Mouse (Mus musculus) kidney, postnatal 4 days (tissue): Measurements from ENCODE around the gene Hist1h2bj.

Experiments used
- DNase-seq, 2 experiments: peaks; one replicate each; pipeline ENCODE4 v3.0.0; 2021; ENCODE audit warnings: mixed read lengths in 2 of 2

Hist1h2bj gene

GRCm38 (mm10) chr13:22042568-22043502 lies at the start of gene Hist1h2bj, which contains the start of gene Hist1h2ag:
Gene Hist1h2bj, plus strand, starts transcription at chr13:22043214.
Gene Hist1h2ag, minus strand, starts transcription at chr13:22042944.
- DNase-seq: peak; percentile 80 to 88

DNA sequence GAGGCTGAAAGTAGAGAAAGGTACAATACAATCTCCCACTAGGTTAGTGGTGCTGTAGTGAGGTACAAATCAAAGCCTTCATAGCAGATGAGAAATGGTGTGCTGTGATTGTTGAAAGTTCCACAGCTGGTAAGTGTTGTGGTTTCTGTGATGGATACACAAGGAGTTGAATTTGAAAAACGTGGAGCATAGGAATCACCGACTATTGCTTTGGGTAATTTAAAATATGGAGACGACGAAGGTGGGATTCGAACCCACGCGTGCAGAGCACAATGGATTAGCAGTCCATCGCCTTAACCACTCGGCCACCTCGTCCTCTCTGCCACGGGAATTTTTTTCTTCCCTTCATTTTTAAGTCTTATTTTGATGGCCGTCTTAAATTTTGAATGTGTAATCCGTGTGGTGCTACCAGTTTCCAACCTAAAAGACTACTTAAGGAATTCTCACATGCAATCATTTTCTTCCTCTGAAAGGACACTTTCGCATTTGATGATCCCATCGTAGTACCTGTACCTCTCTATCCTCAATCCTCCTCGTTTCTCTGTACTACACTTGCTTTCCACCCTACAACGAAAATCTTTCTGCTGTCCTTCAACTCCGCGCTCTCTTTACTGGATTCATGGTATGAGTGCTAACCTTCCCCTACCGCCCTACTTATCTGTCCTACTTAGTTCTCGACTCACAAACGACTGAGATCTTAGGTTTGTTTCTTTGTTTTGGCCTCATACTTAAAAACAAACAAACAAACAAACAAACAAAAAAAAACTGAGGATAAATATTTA lies 48.9 kb upstream of the Hist1h2bj start:
- DNase-seq: peak; percentile 47 to 57

- no peak for DNase-seq
Measured at GRCm38 (mm10) chr13:21994896-21995295, 48.1 kb upstream of the Hist1h2bj start.

DNA sequence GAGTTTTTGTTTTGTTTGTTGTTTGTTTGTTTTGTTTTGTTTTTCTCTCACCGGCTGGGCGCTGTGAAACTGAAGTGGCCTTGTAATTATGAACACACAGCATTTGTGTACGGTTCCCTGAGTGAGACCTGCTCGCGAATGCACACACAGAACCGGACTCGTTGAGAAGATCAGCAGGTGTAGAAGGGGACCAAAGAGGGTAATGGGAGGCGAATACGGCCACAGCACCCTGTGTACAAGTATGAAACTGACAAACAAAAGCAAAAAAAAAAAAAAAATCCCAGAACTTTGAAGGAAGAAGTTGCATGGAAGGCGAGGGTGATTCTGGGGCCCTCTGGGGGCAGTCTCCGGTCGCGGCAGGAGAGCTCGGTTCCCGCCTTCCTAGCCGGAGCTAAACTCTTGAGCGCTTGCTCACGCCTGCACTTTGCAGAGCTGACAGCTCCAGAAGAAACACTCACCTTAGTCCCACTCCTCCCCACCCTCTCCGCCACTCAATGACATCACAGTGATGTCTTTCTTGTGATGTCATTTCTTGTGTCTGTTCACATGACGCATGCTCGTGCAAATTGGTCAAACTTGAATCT lies 47.6 kb upstream of the Hist1h2bj start:
- DNase-seq: peak; percentile 56 to 71

DNA sequence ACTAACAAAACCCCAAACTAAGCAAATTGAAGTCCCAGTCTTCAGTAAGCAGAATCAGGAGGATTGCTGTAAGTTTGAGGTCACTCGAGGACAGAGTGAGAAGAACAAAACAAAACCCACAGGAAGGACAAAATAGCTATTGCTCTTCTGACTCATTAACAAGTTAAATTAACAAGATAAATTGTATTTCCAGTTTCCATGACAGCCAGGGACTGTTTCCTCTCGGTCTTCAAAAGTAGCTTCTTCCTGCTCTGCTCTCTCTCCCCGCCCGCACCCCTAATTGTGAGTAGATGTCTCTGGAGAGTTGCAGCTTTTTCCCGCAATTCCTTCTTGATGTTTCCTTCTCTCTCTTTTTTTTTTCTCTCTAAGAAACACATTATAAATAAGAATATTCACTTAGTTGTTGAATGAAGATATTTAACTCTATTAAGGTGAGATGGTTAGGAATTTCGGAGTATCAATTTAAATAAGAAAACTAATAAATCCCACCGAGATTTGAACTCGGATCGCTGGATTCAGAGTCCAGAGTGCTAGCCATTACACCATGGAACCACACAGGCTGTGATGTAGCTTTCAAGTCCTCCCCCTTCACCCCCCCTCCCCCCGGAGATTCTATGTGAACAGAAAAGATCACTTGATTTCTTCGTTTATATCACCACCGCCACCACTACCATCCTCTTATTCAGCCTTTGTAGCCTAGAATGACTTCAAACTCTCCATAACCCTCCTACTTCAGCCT lies 46.7 kb upstream of the Hist1h2bj start:
- DNase-seq: peak in 1 of 2 experiments; percentile 31

DNA sequence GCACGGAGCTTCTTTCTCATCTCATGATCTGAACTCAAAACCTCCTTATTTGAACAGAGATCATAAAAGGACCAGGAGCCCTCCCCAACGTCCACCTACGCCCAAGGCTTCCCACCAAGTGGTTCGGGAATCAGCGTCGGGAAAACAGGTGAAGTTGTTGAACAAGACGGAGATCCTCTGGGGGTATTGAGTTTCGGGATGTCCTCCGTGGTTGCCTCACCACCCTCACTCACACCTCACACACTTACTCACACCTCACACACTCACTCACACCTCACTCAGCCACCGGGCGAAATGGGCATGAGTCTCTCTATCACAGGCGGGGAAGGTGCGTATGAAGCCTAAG lies 46.2 kb upstream of the Hist1h2bj start:
- DNase-seq: peak in 1 of 2 experiments; percentile 12

- no peak for DNase-seq
Measured at GRCm38 (mm10) chr13:21997201-21997820, 45.7 kb upstream of the Hist1h2bj start.

GRCm38 (mm10) chr13:21997821-21998220 lies 45.2 kb upstream of the Hist1h2bj start:
- DNase-seq: no peak

DNA sequence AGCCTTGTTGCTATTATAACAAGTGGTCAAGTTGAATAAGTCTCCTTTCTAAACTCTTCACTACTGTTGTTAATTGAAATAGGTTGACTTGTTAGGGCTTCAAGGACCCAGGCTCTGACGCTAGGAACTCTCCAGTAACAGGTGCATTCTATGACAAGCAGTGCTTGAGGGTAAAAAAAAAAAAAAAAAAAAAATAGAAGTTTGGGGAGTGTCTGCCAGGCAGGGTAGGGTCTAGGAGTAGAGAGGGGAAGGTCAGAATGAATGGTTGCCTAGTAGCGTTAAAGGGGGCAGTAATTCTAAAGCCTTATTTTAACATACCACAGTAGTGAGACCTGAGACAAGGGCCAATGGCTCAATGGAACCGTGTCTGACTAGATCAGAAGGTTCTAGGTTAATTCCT lies 44.6 kb upstream of the Hist1h2bj start:
- DNase-seq: no peak

DNA sequence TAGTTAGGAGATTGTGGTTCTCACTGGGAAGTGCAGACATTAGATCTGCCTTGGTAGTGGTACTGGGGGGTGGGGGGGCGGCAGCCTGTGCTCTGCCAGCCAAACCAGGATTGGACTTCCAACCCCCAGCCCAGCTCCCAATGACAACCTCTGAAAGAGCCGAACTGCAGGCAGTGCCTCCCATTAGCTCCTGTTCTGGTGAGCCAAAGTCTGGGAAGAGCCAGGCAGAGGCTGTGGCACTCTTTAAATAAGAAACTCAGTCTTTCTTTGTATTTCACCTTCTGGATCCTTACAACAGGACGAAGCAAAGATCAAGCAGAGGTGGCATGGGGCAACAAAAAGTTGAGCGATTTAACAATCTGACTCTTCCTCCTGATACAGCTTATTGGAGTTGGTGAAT lies 43.9 kb upstream of the Hist1h2bj start:
- no peak for DNase-seq

GRCm38 (mm10) chr13:22001346-22001745 lies 41.7 kb upstream of the Hist1h2bj start:
- no peak for DNase-seq

DNA sequence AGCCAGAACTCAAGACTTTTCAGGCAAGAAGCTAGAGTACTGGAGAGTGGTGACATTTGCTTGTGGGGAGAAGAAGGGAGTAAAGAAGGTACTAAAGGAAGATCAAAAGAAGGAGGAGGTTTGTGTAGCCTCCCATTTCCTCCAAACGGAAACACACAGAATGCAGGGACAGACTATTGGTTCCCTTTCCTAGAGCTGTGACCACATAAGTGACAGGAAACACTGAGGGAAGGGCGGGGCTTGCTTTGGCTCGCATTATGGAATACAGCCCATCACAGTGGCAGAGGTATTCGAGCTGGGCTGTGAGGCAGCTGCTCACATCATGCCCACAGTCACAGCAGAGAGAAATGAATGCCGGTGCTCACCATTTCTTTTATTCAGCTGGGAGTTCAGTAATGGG lies 41.2 kb upstream of the Hist1h2bj start:
- peak in 1 of 2 experiments; percentile 24 for DNase-seq

GRCm38 (mm10) chr13:22005605-22006333 lies 37.2 kb upstream of the Hist1h2bj start:
- peak; percentile 60 to 72 for DNase-seq

- DNase-seq: peak; percentile 72 to 79
Measured at GRCm38 (mm10) chr13:22006334-22007120, 36.5 kb upstream of the Hist1h2bj start.

- no peak for DNase-seq
Measured at GRCm38 (mm10) chr13:22007121-22007510, 35.9 kb upstream of the Hist1h2bj start.

GRCm38 (mm10) chr13:22007872-22008271 lies 35.1 kb upstream of the Hist1h2bj start:
- DNase-seq: no peak

DNA sequence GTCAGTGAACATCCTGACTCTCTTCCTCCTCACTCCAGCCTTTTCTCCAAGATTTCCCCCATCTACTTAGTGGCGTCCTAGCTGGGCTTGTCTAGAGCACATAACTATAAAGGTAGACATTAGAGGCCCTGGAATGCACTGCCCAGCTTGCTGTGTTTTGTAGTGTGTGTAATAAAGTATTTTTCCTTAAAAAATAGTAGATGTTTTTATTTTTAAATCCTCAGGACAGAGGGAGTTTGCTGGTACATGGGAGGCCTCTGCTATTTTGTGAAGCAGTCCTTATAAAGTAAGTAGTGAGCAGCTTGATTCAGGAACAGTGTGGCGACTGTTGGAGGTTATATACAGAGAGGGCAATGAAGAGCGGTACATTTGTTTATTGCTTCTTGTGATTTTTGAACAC lies 34.3 kb upstream of the Hist1h2bj start:
- no peak for DNase-seq

GRCm38 (mm10) chr13:22009642-22010041 lies 33.4 kb upstream of the Hist1h2bj start, which contains the start of gene Prss16:
Gene Prss16, minus strand, starts transcription at chr13:22009742.
- no peak for DNase-seq

GRCm38 (mm10) chr13:22013716-22014115 lies 29.3 kb upstream of the Hist1h2bj start:
- DNase-seq: peak in 1 of 2 experiments; percentile 18

DNA sequence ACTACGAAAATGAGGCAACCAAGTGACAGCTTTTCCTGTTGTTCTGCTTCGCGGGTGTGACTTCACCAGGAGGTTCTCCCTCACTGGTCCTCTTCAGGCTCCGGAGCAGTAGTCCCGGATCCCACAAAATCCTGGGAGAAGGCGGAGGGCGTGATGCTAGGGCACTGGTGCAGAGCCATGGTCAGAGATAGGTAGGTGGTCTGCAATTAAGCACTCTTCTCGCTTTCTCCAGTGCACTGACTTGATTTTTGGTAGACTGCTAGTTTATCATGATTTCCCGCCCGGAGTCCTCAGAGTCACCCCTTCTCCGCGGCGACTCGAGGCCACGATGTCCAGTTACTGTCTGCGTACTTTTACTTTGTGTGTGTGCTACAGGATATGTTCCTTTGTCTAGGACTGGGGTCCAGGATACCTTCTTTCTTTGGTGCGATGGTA lies 28.6 kb upstream of the Hist1h2bj start:
- DNase-seq: peak; percentile 35 to 48
